Mouse (Mus musculus) stomach, adult 2 months (tissue): ENCODE measurements around the gene Gm5565. TPM values are rescaled to one million over a fixed set of nuclear protein-coding genes. Genes with fewer than 3 reads are reported as not detected.

ENCODE experiments used
- polyA plus RNA-seq: library from polyadenylated mRNA; depleted of rRNA; stranded (reverse); fragments of >200 nt; gene quantifications from 2 replicates; pipeline ENCODE4 v1.2.3, GENCODE M21; 2012; rRNA removed

Gm5565 gene
- not detected in 2 replicates for polyA plus RNA-seq

DNA sequence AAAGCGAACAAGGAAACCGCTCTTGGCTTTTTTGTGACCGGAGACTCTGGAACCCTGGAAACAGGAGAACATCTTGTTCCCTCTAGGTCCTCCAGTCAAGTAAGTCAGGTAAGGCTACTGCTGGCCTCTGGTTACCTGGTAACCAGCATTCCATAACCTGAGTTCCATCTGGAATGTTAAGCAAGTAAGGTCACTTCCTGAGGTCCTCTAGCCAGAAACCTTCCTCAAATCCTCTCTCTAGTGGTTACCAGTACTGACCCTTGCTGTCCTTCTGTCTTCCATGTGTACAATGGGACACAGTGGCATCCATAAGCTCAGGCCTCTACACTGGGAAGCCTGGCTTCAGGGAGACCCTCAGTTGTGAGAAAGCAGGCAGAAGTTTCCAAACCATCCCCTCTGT is at the start of gene Gm5565:
Gene Gm5565 (minus strand): TSS at position 101 of the 400 bp plus-strand sequence.

DNA sequence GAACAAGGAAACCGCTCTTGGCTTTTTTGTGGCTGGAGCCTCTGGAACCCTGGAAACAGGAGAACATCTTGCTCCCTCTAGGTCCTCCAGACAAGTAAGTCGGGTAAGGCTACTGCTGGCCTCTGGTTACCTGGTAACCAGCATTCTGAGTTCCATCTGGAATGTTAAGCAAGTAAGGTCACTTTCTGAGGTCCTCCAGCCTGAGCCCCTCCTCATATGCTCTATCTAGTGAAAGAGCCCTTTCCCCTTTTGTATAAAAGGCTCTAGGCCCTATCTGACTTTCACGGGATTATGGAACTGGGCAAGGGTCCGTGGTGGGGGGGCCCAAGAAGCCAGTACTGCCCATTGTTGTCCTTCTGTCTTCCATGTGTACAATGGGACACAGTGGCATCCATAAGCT is 24.9 kb upstream of the Gm5565 start, which contains the start of gene 1700001J03Rik:
Gene 1700001J03Rik (minus strand): TSS at position 101 of the 400 bp plus-strand sequence.

DNA sequence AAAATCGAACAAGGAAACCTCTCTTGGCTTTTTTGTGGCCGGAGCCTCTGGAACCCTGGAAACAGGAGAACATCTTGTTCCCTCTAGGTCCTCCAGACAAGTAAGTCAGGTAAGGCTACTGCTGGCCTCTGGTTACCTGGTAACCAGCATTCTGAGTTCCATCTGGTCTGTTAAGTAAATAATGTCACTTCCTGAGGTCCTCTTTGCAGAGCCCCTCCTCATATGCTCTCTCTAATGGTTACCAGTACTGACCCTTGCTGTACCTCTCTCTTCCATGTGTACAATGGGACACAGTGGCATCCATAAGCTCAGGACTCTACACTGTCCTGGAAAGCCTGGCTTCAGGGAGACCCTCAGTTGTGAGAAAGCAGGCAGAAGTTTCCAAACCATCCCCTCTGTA is 10.3 kb upstream of the Gm5565 start, which contains the start of gene Gm6309:
Gene Gm6309 (minus strand): TSS at position 101 of the 400 bp plus-strand sequence.

Other genes with a start within 250 kb of the Gm5565 start
- not detected in 2 replicates for gene Cyp3a25, start 150.9 kb downstream of the Gm5565 start, polyA plus RNA-seq
- not detected in 2 replicates for gene Cyp3a59, start 81.3 kb downstream of the Gm5565 start, polyA plus RNA-seq
- not detected in 2 replicates for gene Gm6309, start 10.2 kb upstream of the Gm5565 start, polyA plus RNA-seq
- 0.19 and 0.26 TPM in 2 replicates for gene 1700001J03Rik, start 24.8 kb upstream of the Gm5565 start, polyA plus RNA-seq
- gene Rnf6, start 61.0 kb upstream of the Gm5565 start, polyA plus RNA-seq: 2.2 and 4.4 TPM in 2 replicates
- gene Cdk8, start 70.7 kb upstream of the Gm5565 start, polyA plus RNA-seq: 22.9 and 23.5 TPM in 2 replicates
- 1.1 and 1.5 TPM in 2 replicates for gene Wasf3, start 224.4 kb upstream of the Gm5565 start, polyA plus RNA-seq